Mouse (Mus musculus) forebrain, embryonic 14.5 days (tissue): Measurements from ENCODE around the gene Rnaseh2a. TPM values are rescaled to one million over a fixed set of nuclear protein-coding genes. Genes with fewer than 3 reads are reported as not detected.

Source experiments
- ATAC-seq: fragments of 200-750 bp; cut with Nextera tagmentation; 2 replicates; pipeline ENCODE4 v1.8.0; 2017; ENCODE audit warnings: mild to moderate bottlenecking, moderate library complexity
- DNase-seq: peaks from one replicate; pipeline ENCODE4 v3.0.0-alpha.2; 2015; ENCODE audit warnings: low spot score
- H3K27ac ChIP-seq: fragments of 300-500 bp; sonication (generic); 2 replicates; pipeline ENCODE4 v1.5.1; 2014; ENCODE audit warnings: low read depth, mild to moderate bottlenecking, control low read depth, low read length, moderate library complexity
- H3K27me3 ChIP-seq: fragments of 300-500 bp; sonication (generic); replicated peaks from 2 replicates; pipeline ENCODE4 v1.6.1; 2014; ENCODE audit warnings: low read length, control low read depth, mixed read lengths; ENCODE audit not compliant: control insufficient read depth, insufficient read depth
- H3K36me3 ChIP-seq: fragments of 300-500 bp; sonication (generic); 2 replicates; pipeline ENCODE4 v1.6.1; 2014; ENCODE audit warnings: low read length, control low read depth; ENCODE audit not compliant: control insufficient read depth, insufficient read depth
- H3K4me1 ChIP-seq: fragments of 300-500 bp; sonication (generic); 2 replicates; pipeline ENCODE4 v1.6.1; 2014; ENCODE audit warnings: antibody characterized with exemption, low read length, control low read depth; ENCODE audit not compliant: control insufficient read depth, insufficient read depth
- H3K4me2 ChIP-seq: fragments of 300-500 bp; sonication (generic); 2 replicates; pipeline ENCODE4 v1.6.1; 2014; ENCODE audit warnings: mild to moderate bottlenecking, control low read depth, low read length
- H3K4me3 ChIP-seq: fragments of 300-500 bp; sonication (generic); 2 replicates; pipeline ENCODE4 v1.5.1; 2014; ENCODE audit warnings: low read depth, low read length, control low read depth
- H3K9ac ChIP-seq: fragments of 300-500 bp; sonication (generic); 2 replicates; pipeline ENCODE4 v1.6.1; 2014; ENCODE audit warnings: mild to moderate bottlenecking, low read length, control low read depth, moderate library complexity
- H3K9me3 ChIP-seq: fragments of 300-500 bp; sonication (generic); replicated peaks from 2 replicates; pipeline ENCODE4 v1.6.1; 2016; ENCODE audit warnings: low read length, control low read depth, mixed read lengths; ENCODE audit not compliant: control insufficient read depth
- WGBS: fragments of 180-500 bp; shearing (Covaris S2); extraction: QIAGEN DNeasy Blood & Tissue Kit; methylation state at CpG from one replicate; pipeline ENCODE4 v1.1.7; 2014; 5-methylcytosine and 5-hydroxymethylcytosine counted together
- polyA plus RNA-seq: library from polyadenylated mRNA; unstranded; fragments of >200 nt; fragmentation: Nextera tagmentation; extraction: Ambion mirVana; gene quantifications from 2 replicates; pipeline ENCODE4 v1.2.1, GENCODE M21; 2014

Gene Rnaseh2a
- polyA plus RNA-seq, 1 experiment from 2014 or later = 111 TPM

- Histone ChIP-seq H3K27me3 (peaks cover 13% of the 10 kb centered on the region), H3K4me1 (peaks cover 7% of the 10 kb centered on the region), H3K4me2 (no peak overlapping the region), H3K27ac (no peak overlapping the region), H3K9me3 (0 out of 2 replicates have a peak, but pooled peaks cover 4% of the 10 kb centered on the region), H3K36me3 (peaks cover 90% of the 10 kb centered on the region), H3K9ac (no peak overlapping the region), H3K4me3 (no peak overlapping the region)
- WGBS = 37% methylated on average over 20 of the region's 20 CpGs
- ATAC-seq = no peak
- DNase-seq = no peak
These were observed 51.8 kb downstream of the Rnaseh2a start for GRCm38 (mm10) chr8:84917781-84918180.

- Histone ChIP-seq H3K9me3 (0 out of 2 replicates have a peak, but pooled peaks cover 4% of the 10 kb centered on the region), H3K9ac (no peak overlapping the region), H3K27ac (no peak overlapping the region), H3K27me3 (peaks cover 13% of the 10 kb centered on the region), H3K4me1 (peaks cover 8% of the 10 kb centered on the region), H3K4me3 (no peak overlapping the region), H3K4me2 (no peak overlapping the region), H3K36me3 (peaks cover 92% of the 10 kb centered on the region)
- DNase-seq = no peak
- 90% methylated on average over 8 of the region's 8 CpGs for WGBS
- no peak for ATAC-seq
These were observed 54.3 kb downstream of the Rnaseh2a start for GRCm38 (mm10) chr8:84915269-84915668.

GRCm38 (mm10) chr8:84913960-84914359 is 55.6 kb downstream of the Rnaseh2a start:
- H3K27ac ChIP-seq = no peak overlapping the region
- no peak for ATAC-seq
- peak; percentile 54 for DNase-seq
- H3K9ac ChIP-seq = no peak overlapping the region
- peaks cover 13% of the 10 kb centered on the region for H3K27me3 ChIP-seq
- whole genome bisulfite sequencing = 25% methylated on average over 4 of the region's 4 CpGs
- H3K4me1 ChIP-seq = peaks cover 12% of the 10 kb centered on the region
- H3K4me2 ChIP-seq = no peak overlapping the region
- H3K9me3 ChIP-seq = 0 out of 2 replicates have a peak, but pooled peaks cover 4% of the 10 kb centered on the region
- H3K36me3 ChIP-seq = peaks cover 82% of the 10 kb centered on the region
- H3K4me3 ChIP-seq = no peak overlapping the region

GRCm38 (mm10) chr8:84913502-84913900 is 56.1 kb downstream of the Rnaseh2a start:
- ATAC-seq = no peak
- peak overlapping the region; percentile 40; the same call in 1 of the 2 replicates for H3K9ac ChIP-seq
- H3K36me3 ChIP-seq = peaks cover 78% of the 10 kb centered on the region
- H3K4me3 ChIP-seq = peak overlapping the region; percentile 26
- no peak for DNase-seq
- H3K27me3 ChIP-seq = peaks cover 13% of the 10 kb centered on the region
- 8% methylated on average over 9 of the region's 9 CpGs for WGBS
- peak overlapping the region; percentile 56 for H3K4me2 ChIP-seq
- H3K4me1 ChIP-seq = peaks cover 15% of the 10 kb centered on the region
- no peak overlapping the region for H3K27ac ChIP-seq
- 0 out of 2 replicates have a peak, but pooled peaks cover 4% of the 10 kb centered on the region for H3K9me3 ChIP-seq

- Histone ChIP-seq H3K27me3 (peaks cover 13% of the 10 kb centered on the region), H3K9me3 (0 out of 2 replicates have a peak, but pooled peaks cover 4% of the 10 kb centered on the region), H3K4me2 (peak overlapping the region; percentile 56), H3K4me3 (peak overlapping the region; percentile 26), H3K27ac (no peak overlapping the region), H3K36me3 (peaks cover 73% of the 10 kb centered on the region), H3K9ac (peak overlapping the region; percentile 40; the same call in 1 of the 2 replicates), H3K4me1 (peaks cover 15% of the 10 kb centered on the region)
- peak; percentile 67 for DNase-seq
- ATAC-seq = peak; percentile 19; the same call in 1 of the 2 replicates
- WGBS = 2% methylated on average over 54 of the region's 55 CpGs
These were observed 56.6 kb downstream of the Rnaseh2a start for GRCm38 (mm10) chr8:84912895-84913501.

- DNase-seq (no peak), ATAC-seq (no peak)
- Histone ChIP-seq H3K4me2 (peak overlapping the region; percentile 56), H3K27me3 (peaks cover 13% of the 10 kb centered on the region), H3K27ac (no peak overlapping the region), H3K4me3 (no peak overlapping the region), H3K9ac (no peak overlapping the region), H3K9me3 (0 out of 2 replicates have a peak, but pooled peaks cover 4% of the 10 kb centered on the region), H3K36me3 (peaks cover 67% of the 10 kb centered on the region), H3K4me1 (peaks cover 15% of the 10 kb centered on the region)
- WGBS = 29% methylated on average over 27 of the region's 27 CpGs
These were observed 57.2 kb downstream of the Rnaseh2a start for GRCm38 (mm10) chr8:84912391-84912790.

GRCm38 (mm10) chr8:84911854-84912253 is 57.7 kb downstream of the Rnaseh2a start:
- Histone ChIP-seq H3K27ac (no peak overlapping the region), H3K4me2 (no peak overlapping the region), H3K9me3 (0 out of 2 replicates have a peak, but pooled peaks cover 4% of the 10 kb centered on the region), H3K9ac (no peak overlapping the region), H3K36me3 (peaks cover 61% of the 10 kb centered on the region), H3K4me1 (peaks cover 15% of the 10 kb centered on the region), H3K4me3 (no peak overlapping the region), H3K27me3 (peaks cover 13% of the 10 kb centered on the region)
- ATAC-seq = no peak
- 87% methylated on average over 9 of the region's 9 CpGs for whole genome bisulfite sequencing
- no peak for DNase-seq

- Histone ChIP-seq H3K9me3 (0 out of 2 replicates have a peak, but pooled peaks cover 4% of the 10 kb centered on the region), H3K4me3 (no peak overlapping the region), H3K4me2 (no peak overlapping the region), H3K4me1 (peaks cover 15% of the 10 kb centered on the region), H3K36me3 (peaks cover 48% of the 10 kb centered on the region), H3K9ac (no peak overlapping the region), H3K27ac (no peak overlapping the region), H3K27me3 (peaks cover 13% of the 10 kb centered on the region)
- DNase-seq = no peak
- 87% methylated on average over 6 of the region's 6 CpGs for WGBS
- no peak for ATAC-seq
These were observed 59.0 kb downstream of the Rnaseh2a start for GRCm38 (mm10) chr8:84910551-84910950.

- Histone ChIP-seq H3K4me2 (no peak overlapping the region), H3K27me3 (peaks cover 13% of the 10 kb centered on the region), H3K36me3 (peaks cover 42% of the 10 kb centered on the region), H3K4me1 (peaks cover 15% of the 10 kb centered on the region), H3K9ac (no peak overlapping the region), H3K9me3 (0 out of 2 replicates have a peak, but pooled peaks cover 4% of the 10 kb centered on the region), H3K4me3 (no peak overlapping the region), H3K27ac (no peak overlapping the region)
- DNase-seq (no peak), ATAC-seq (no peak)
- 89% methylated on average over 5 of the region's 5 CpGs for WGBS
These were observed 59.6 kb downstream of the Rnaseh2a start for GRCm38 (mm10) chr8:84909949-84910348.
